In the genomic region with DNA sequence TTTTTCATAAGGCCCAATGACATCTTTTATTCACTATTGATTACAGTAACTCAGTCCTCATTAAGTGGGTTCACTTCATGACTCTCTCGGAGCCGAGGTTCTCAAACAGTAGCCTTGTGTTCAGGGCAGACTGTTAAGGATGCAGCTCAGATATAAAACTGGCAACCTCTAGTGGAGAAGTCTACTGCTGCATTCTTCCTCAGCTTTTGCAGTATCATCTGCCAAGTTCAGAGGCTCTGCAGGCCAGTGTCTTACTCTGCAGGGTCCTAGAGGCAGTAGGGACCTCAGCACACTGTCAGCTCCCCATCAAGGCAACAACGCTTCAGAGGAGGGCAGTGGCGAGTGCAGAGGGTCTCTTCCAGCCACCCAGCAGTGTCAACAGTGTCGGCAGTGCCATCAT, we compare ENCODE assay signal across 15 mouse cellular contexts. TPM values are rescaled to one million over a fixed set of nuclear protein-coding genes. Genes with fewer than 3 reads are reported as not detected.
A peak's percentile ranks its signal among the peaks of the same experiment; 100 is the strongest.
DNase-seq lines count a peak whose midpoint lies in the region; TF ChIP-seq lines count a peak whose summit lies in the region.
"Had no signal": no experiment of that assay in that cellular context is flagged by ENCODE, and none has a peak within 500 bp of the region (broad histone marks: within the 10 kb centered on the region; RNA-seq: fewer than 3 reads in every experiment).

No protein-coding gene starts in this region.

- 71% methylated on average over 5 of the region's 5 CpGs for WGBS in heart, adult 2 months

- DNase-seq in heart, adult 2 months: no peak
- no peak for DNase-seq in heart, postnatal 10 days
- no peak for DNase-seq in left cerebral cortex, adult 2 months (ENCODE audit: extremely low spot score in 1 of 2, low spot score in 2 of 2)
- DNase-seq in left cerebral cortex, adult 18-20 months (ENCODE audit: low spot score in 2 of 2): no peak
- peak; percentile 38 for DNase-seq in right cerebral cortex, adult 18-20 months
- DNase-seq in right cerebral cortex, adult 2 months (ENCODE audit: low spot score in 2 of 2): no peak
- DNase-seq in kidney, postnatal 25 days: no peak
- DNase-seq: adrenal gland, adult 2 months; gastrocnemius, postnatal 25 days; kidney, adult 18-20 months; kidney, postnatal 14 days; lung, adult 2 months; right cerebral cortex, postnatal 14 days had no signal

- TF ChIP-seq POLR2A in heart, adult 2 months (IDR thresholded peaks at IDR 0.05; ENCODE audit: insufficient read depth, low read depth, low read length): no peak

- intact Hi-C loops in heart, adult 2 months (cut with DNase I): no loop called here
- intact Hi-C loops in heart, postnatal 10 days (cut with DNase I): no loop called here
- intact Hi-C loops in left cerebral cortex, adult 2 months (cut with DNase I): no loop called here

- TF ChIP-seq CTCF in heart, adult 2 months (IDR thresholded peaks at IDR 0.05): peak; percentile 36
- TF ChIP-seq CTCF in left cerebral cortex, adult 2 months (IDR thresholded peaks at IDR 0.05): peak; percentile 42

- H3K36me3 ChIP-seq in heart, adult 2 months (ENCODE audit: control insufficient read depth, insufficient read depth, low read length): no peaks in the 10 kb centered on the region

- H3K4me1 ChIP-seq in heart, adult 2 months (ENCODE audit: control insufficient read depth, insufficient read depth, low read length): no peaks in the 10 kb centered on the region

- H3K9ac ChIP-seq in heart, adult 2 months (ENCODE audit: low read depth, low read length): no peak overlapping the region

- H3K79me2 ChIP-seq in heart, adult 2 months (replicated peaks; ENCODE audit: control insufficient read depth, insufficient read depth, low read length): no peaks in the 10 kb centered on the region

- H3K4me3 ChIP-seq in heart, adult 2 months: no peak overlapping the region
- no peak overlapping the region for H3K4me3 ChIP-seq in left cerebral cortex, adult 2 months
- H3K4me3 ChIP-seq: erythroblast, embryonic 14.5 days; myocyte had no signal

- no peak for TF ChIP-seq EP300 in heart, adult 2 months (IDR thresholded peaks at IDR 0.05; ENCODE audit: insufficient read depth, low read depth, low read length)

- no peak overlapping the region for H3K27ac ChIP-seq in heart, adult 2 months
- H3K27ac ChIP-seq in left cerebral cortex, adult 2 months: no peak overlapping the region

- no peaks in the 10 kb centered on the region for H3K27me3 ChIP-seq in heart, adult 2 months (ENCODE audit: control insufficient read depth, insufficient read depth, low read length)

RNA-seq across cellular contexts. Expression of gene Cabin1, which starts 43.9 kb away (rescaled TPM):
- 10 to 100 TPM; 13.6 to 19.9 TPM for total RNA-seq in heart, adult 2 months (2021)
- polyA plus RNA-seq in heart, adult 2 months (2012; rRNA removed): 17.9 and 21.1 TPM in 2 replicates
- 10 to 100 TPM; 26.0 to 33.6 TPM for total RNA-seq in heart, postnatal 10 days (2021)
- total RNA-seq in left cerebral cortex, adult 2 months (2021): 10 to 100 TPM; 78.0 to 79.3 TPM
- 10 to 100 TPM; 62.9 to 63.0 TPM for total RNA-seq in left cerebral cortex, adult 18-20 months (2021)

RNA-seq across cellular contexts. Expression of gene Ddt, which starts 53.0 kb away (rescaled TPM):
- 100 to 1,000 TPM in 1 of 2 experiments, 10 to 100 TPM in 1; 89.2 to 110 TPM for total RNA-seq in heart, adult 2 months (2021)
- polyA plus RNA-seq in heart, adult 2 months (2012; rRNA removed): 90.1 and 116 TPM in 2 replicates
- total RNA-seq in heart, postnatal 10 days (2021): 10 to 100 TPM; 29.6 to 49.2 TPM
- 10 to 100 TPM; 43.3 to 49.3 TPM for total RNA-seq in left cerebral cortex, adult 2 months (2021)
- total RNA-seq in left cerebral cortex, adult 18-20 months (2021): 10 to 100 TPM; 53.6 to 54.5 TPM
